Mouse (Mus musculus) lung, postnatal 36 days (tissue): ENCODE results near the gene Fam234b.
A peak's percentile ranks its signal among the peaks of the same experiment; 100 is the strongest.

ENCODE experiments used
- DNase-seq: peaks from one replicate; pipeline ENCODE4 v3.0.0; 2022; ENCODE audit warnings: mixed read lengths

Gene Fam234b

GRCm38 (mm10) chr6:135232443-135233182, 34.8 kb downstream of the Fam234b start:
- DNase-seq: no peak

- DNase-seq: no peak
These were observed 38.0 kb downstream of the Fam234b start for GRCm38 (mm10) chr6:135235742-135236141.

GRCm38 (mm10) chr6:135236576-135236975, 38.8 kb downstream of the Fam234b start:
- DNase-seq: no peak

- DNase-seq: peak; percentile 35
These were observed 39.5 kb downstream of the Fam234b start for GRCm38 (mm10) chr6:135237326-135237725.

- no peak for DNase-seq
These were observed 40.4 kb downstream of the Fam234b start for GRCm38 (mm10) chr6:135238211-135238610.

GRCm38 (mm10) chr6:135240361-135240760, 42.6 kb downstream of the Fam234b start:
- DNase-seq: peak; percentile 22

GRCm38 (mm10) chr6:135245586-135245985, 47.8 kb downstream of the Fam234b start:
- no peak for DNase-seq

GRCm38 (mm10) chr6:135247861-135248260, 50.1 kb downstream of the Fam234b start:
- DNase-seq: peak; percentile 20

- DNase-seq: peak; percentile 83
These were observed 52.2 kb downstream of the Fam234b start for GRCm38 (mm10) chr6:135249846-135250531.

GRCm38 (mm10) chr6:135250926-135251699, 53.3 kb downstream of the Fam234b start:
- peak; percentile 79 for DNase-seq

GRCm38 (mm10) chr6:135251849-135252727, 54.3 kb downstream of the Fam234b start:
- DNase-seq: peak; percentile 73

GRCm38 (mm10) chr6:135252728-135253077, 54.9 kb downstream of the Fam234b start:
- DNase-seq: peak; percentile 96

GRCm38 (mm10) chr6:135254153-135254552, 56.4 kb downstream of the Fam234b start, which contains the start of gene Gsg1:
Gene Gsg1, minus strand, starts transcription at chr6:135254351.
- no peak for DNase-seq

GRCm38 (mm10) chr6:135260435-135260834, 62.7 kb downstream of the Fam234b start:
- DNase-seq: no peak

- DNase-seq: peak; percentile 17
These were observed 63.3 kb downstream of the Fam234b start for GRCm38 (mm10) chr6:135261124-135261523.

GRCm38 (mm10) chr6:135262565-135262964, 64.8 kb downstream of the Fam234b start:
- no peak for DNase-seq

GRCm38 (mm10) chr6:135264136-135264535, 66.4 kb downstream of the Fam234b start:
- no peak for DNase-seq

GRCm38 (mm10) chr6:135266056-135266455, 68.3 kb downstream of the Fam234b start:
- DNase-seq: no peak

- DNase-seq: no peak
These were observed 69.4 kb downstream of the Fam234b start for GRCm38 (mm10) chr6:135267221-135267620.

- DNase-seq: no peak
These were observed 70.6 kb downstream of the Fam234b start for GRCm38 (mm10) chr6:135268392-135268791.

GRCm38 (mm10) chr6:135269626-135270025, 71.8 kb downstream of the Fam234b start:
- no peak for DNase-seq

GRCm38 (mm10) chr6:135271761-135272160, 74.0 kb downstream of the Fam234b start:
- DNase-seq: no peak
